Mouse (Mus musculus) heart, embryonic 11.5 days (tissue): ENCODE measurements around the gene 4930522H14Rik. TPM values are rescaled to one million over a fixed set of nuclear protein-coding genes. Genes with fewer than 3 reads are reported as not detected.

Experiments used
- ATAC-seq: fragments of 200-750 bp; cut with Nextera tagmentation; replicated peaks from 2 replicates; pipeline ENCODE4 v1.8.0; 2017; ENCODE audit warnings: moderate library complexity; ENCODE audit not compliant: insufficient number of reproducible peaks, low FRiP score, low TSS enrichment
- H3K27ac ChIP-seq: fragments of 300-500 bp; sonication (generic); 2 replicates; pipeline ENCODE4 v1.5.1; 2014; ENCODE audit warnings: mild to moderate bottlenecking, low read depth, low read length
- H3K27me3 ChIP-seq: fragments of 300-500 bp; sonication (generic); 2 replicates; pipeline ENCODE4 v1.6.1; 2014; ENCODE audit warnings: mild to moderate bottlenecking, low read length, mixed read lengths; ENCODE audit not compliant: control insufficient read depth, insufficient read depth
- H3K36me3 ChIP-seq: fragments of 300-500 bp; sonication (generic); 2 replicates; pipeline ENCODE4 v1.6.1; 2014; ENCODE audit warnings: mild to moderate bottlenecking, low read length, moderate library complexity, mixed read lengths; ENCODE audit not compliant: control insufficient read depth, insufficient read depth
- H3K4me1 ChIP-seq: fragments of 300-500 bp; sonication (generic); 2 replicates; pipeline ENCODE4 v1.6.1; 2014; ENCODE audit warnings: low read length; ENCODE audit not compliant: control insufficient read depth, insufficient read depth
- H3K4me2 ChIP-seq: fragments of 300-500 bp; sonication (generic); 2 replicates; pipeline ENCODE4 v1.6.1; 2014; ENCODE audit warnings: mild to moderate bottlenecking, moderate library complexity
- H3K4me3 ChIP-seq: fragments of 300-500 bp; sonication (generic); 2 replicates; pipeline ENCODE4 v1.5.1; 2014; ENCODE audit warnings: low read depth, low read length
- H3K9ac ChIP-seq: fragments of 300-500 bp; sonication (generic); 2 replicates; pipeline ENCODE4 v1.6.1; 2014; ENCODE audit warnings: mild to moderate bottlenecking, low read depth, low read length, moderate library complexity
- H3K9me3 ChIP-seq: fragments of 300-500 bp; sonication (generic); replicated peaks from 2 replicates; pipeline ENCODE4 v1.6.1; 2016; ENCODE audit warnings: low read length; ENCODE audit not compliant: control insufficient read depth
- WGBS: fragments of 180-500 bp; shearing (Covaris S2); extraction: QIAGEN DNeasy Blood & Tissue Kit; methylation state at CpG from one replicate; pipeline ENCODE4 v1.1.7; 2014; ENCODE audit not compliant: insufficient replicate concordance; 5-methylcytosine and 5-hydroxymethylcytosine counted together
- polyA plus RNA-seq: library from polyadenylated mRNA; unstranded; fragments of >200 nt; fragmentation: Nextera tagmentation; extraction: Ambion mirVana; gene quantifications from 2 replicates; pipeline ENCODE4 v1.2.1, GENCODE M21; 2014

4930522H14Rik gene
- not detected in 2 replicates for polyA plus RNA-seq

DNA sequence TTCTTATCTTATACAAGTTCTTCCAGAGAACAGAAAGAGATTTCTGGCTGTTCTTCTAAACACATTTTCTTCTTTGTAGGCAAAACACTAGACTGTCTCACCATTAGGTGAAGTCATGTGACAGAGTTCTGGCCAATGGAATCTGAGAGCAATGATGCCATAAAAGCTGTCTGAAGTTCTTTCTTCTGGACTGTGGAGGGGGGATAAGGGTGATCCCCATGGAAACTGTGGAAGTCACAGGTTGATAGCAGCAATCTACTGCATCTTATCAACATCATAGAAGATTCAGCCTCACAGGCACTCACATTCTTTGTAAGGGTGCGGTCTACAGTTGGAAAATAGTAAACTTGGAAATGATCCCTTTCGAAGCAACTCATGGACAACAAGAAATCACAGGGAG lies at the start of gene 4930522H14Rik:
TSS of gene 4930522H14Rik (minus strand) at position 187 of the 400 bp plus-strand sequence.
- Histone ChIP-seq H3K27me3 (no peaks in the 10 kb centered on the region), H3K4me1 (no peaks in the 10 kb centered on the region), H3K27ac (no peak within 1 kb of the TSS), H3K9me3 (no peaks in the 10 kb centered on the region), H3K9ac (no peak within 1 kb of the TSS), H3K36me3 (no peaks in the 10 kb centered on the region), H3K4me3 (no peak within 1 kb of the TSS), H3K4me2 (no peak within 1 kb of the TSS)
- 84% methylated on average over 2 of the region's 2 CpGs for WGBS
- ATAC-seq: no peak

DNA sequence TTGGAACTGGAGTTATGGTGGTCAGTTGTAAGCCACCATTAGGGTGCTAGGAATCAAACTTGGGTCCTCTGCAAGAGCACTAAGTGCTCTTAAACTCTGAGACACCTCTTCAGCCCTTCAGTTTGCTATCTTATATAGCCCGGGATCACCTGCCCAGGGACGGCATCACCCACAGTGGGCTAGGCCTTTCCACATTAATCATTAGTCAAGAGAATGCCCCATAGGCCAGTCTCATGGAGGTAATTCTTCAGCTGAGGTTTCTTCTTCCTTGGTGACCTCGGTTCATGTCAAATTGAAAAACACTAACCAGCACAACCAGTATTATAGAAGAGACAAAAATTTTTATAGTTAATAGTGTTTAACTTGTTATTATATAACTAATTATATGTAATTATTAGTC lies 47.3 kb upstream of the 4930522H14Rik start:
- Histone ChIP-seq H3K4me1 (no peaks in the 10 kb centered on the region), H3K27ac (no peak overlapping the region), H3K9ac (no peak overlapping the region), H3K27me3 (no peaks in the 10 kb centered on the region), H3K9me3 (no peaks in the 10 kb centered on the region), H3K4me3 (no peak overlapping the region), H3K36me3 (no peaks in the 10 kb centered on the region), H3K4me2 (no peak overlapping the region)
- WGBS: 79% methylated on average over 3 of the region's 3 CpGs
- ATAC-seq: no peak

DNA sequence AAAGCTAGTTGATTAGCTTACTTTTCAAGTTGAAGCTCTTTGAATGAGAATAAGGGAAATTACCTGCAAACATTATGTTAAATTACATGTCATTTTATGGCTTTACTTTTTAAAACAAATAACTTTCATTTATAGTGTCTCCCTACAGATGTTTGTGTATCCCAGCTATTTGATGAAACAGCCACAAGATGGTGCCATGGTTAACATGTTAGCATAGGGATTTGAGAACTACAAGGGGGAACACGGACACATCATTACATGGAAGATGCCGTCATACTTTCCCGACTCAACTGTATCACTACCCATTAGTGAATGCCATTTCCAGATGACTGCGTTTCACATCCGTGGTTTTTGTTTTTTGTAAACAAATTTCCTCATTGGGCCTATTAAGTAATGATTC lies 45.8 kb upstream of the 4930522H14Rik start:
- Histone ChIP-seq H3K27ac (no peak overlapping the region), H3K4me2 (no peak overlapping the region), H3K4me1 (no peaks in the 10 kb centered on the region), H3K4me3 (no peak overlapping the region), H3K27me3 (no peaks in the 10 kb centered on the region), H3K9ac (no peak overlapping the region), H3K36me3 (no peaks in the 10 kb centered on the region), H3K9me3 (no peaks in the 10 kb centered on the region)
- ATAC-seq: no peak
- WGBS: 68% methylated on average over 5 of the region's 5 CpGs

DNA sequence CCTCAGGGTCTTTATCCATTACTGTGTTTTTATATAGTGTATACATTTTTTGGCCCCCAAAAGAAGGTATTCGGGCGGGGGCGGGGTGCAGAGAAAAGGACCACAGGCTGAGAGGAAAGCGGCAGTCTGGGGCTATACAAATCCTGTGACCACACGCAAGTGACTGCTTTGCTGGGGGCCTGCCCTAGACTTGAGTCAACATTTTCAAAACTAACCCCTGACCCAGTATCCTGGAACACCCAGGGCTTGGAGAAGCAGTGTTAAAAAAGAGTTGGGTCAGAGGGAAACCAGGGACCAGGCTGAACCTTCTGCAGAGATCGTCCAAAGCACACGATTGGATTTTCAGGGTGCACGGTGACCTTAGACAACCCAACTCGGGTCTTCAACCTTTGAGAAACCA lies 43.7 kb upstream of the 4930522H14Rik start:
- Histone ChIP-seq H3K4me2 (no peak overlapping the region), H3K9ac (no peak overlapping the region), H3K9me3 (no peaks in the 10 kb centered on the region), H3K27ac (no peak overlapping the region), H3K4me3 (no peak overlapping the region), H3K36me3 (no peaks in the 10 kb centered on the region), H3K27me3 (no peaks in the 10 kb centered on the region), H3K4me1 (no peaks in the 10 kb centered on the region)
- 73% methylated on average over 9 of the region's 9 CpGs for WGBS
- ATAC-seq: no peak

DNA sequence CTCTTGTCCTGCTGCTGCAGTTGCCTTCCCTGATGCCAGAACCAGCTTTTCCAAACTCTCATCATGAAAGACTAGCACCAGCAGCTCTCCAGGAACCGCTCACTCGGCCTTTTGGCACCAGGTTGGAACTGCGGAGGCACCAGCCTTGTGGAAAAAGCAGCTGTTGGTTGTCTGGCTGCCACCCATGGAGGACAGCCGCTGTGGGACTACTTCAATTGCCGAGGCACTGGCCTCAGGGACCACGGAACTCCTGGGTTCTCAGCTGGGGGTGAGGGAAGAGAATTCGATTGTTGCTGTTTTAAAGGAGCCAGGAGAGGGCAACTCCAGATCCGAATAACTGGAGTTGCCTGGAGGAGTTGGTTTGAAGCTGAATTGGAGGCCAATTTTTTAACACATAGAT lies 43.2 kb upstream of the 4930522H14Rik start:
- no peaks in the 10 kb centered on the region for H3K9me3 ChIP-seq
- no peak overlapping the region for H3K9ac ChIP-seq
- no peak for ATAC-seq
- no peak overlapping the region for H3K4me3 ChIP-seq
- no peaks in the 10 kb centered on the region for H3K4me1 ChIP-seq
- H3K27ac ChIP-seq: no peak overlapping the region
- H3K27me3 ChIP-seq: no peaks in the 10 kb centered on the region
- H3K4me2 ChIP-seq: no peak overlapping the region
- WGBS: 25% methylated on average over 8 of the region's 8 CpGs
- H3K36me3 ChIP-seq: no peaks in the 10 kb centered on the region

DNA sequence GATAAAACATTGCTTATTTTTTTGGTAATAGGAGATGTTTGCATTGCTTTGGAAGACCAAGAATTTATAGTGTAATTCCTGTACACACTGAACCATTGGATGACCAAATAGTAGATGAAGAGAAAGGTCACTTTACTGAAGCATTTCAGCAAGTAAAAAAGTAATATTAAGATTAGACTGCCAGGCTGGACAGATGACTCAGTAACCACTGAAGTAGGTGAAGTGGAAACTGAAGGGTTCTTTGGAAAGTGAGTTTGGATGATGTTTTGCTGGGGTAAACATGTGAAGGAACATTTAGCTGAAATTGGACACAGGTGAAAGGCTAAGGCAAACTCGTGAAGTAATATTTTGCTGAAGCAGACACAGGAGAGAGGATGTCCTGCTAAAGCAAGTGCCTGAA lies 41.5 kb upstream of the 4930522H14Rik start:
- 61% methylated on average over 1 of the region's 1 CpGs for WGBS
- no peak overlapping the region for H3K4me3 ChIP-seq
- H3K27me3 ChIP-seq: no peaks in the 10 kb centered on the region
- H3K4me1 ChIP-seq: no peaks in the 10 kb centered on the region
- H3K4me2 ChIP-seq: no peak overlapping the region
- H3K27ac ChIP-seq: no peak overlapping the region
- H3K36me3 ChIP-seq: no peaks in the 10 kb centered on the region
- H3K9ac ChIP-seq: no peak overlapping the region
- no peak for ATAC-seq
- H3K9me3 ChIP-seq: no peaks in the 10 kb centered on the region

DNA sequence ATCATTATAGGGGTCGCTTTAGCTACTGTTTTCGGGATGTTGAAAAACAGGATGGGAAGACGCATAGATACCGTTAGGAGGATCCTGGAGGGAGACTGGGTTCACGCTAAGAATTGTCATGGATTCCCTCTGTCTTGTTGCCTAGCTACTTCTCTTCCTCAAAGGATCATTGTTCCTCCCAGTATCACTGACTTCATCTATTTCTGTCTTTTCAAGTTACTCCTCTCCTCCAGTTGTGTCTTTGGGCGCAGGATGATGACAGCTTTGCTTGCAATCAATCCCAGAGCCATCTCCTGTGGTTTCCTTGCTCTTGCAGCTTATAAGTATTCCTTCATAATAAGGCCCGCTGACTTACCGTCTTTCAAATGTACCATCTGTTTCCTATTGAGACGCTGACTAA lies 38.3 kb upstream of the 4930522H14Rik start:
- Histone ChIP-seq H3K4me2 (no peak overlapping the region), H3K36me3 (no peaks in the 10 kb centered on the region), H3K27me3 (no peaks in the 10 kb centered on the region), H3K9ac (no peak overlapping the region), H3K4me3 (no peak overlapping the region), H3K4me1 (no peaks in the 10 kb centered on the region), H3K9me3 (no peaks in the 10 kb centered on the region), H3K27ac (no peak overlapping the region)
- no peak for ATAC-seq
- WGBS: 85% methylated on average over 9 of the region's 9 CpGs

DNA sequence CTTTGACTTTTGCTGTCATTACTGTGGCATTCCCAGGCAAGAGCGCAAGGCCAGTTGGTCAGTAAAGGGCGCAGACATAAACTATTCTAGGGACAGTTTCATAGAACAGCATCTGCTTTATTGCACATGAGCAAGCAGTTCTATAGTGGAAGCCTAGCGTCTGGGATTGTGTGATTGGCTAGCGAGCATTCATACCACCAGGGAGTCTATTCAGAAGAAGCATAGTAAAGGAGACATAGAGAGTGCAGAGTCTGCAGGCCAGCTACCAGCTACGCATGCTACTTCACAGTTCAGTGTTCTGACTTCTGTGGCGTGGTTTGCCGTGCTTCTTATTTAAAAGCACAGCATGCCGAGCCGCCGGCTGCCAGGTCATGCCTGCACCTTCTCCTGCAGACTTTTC lies 37.9 kb upstream of the 4930522H14Rik start:
- Histone ChIP-seq H3K9me3 (no peaks in the 10 kb centered on the region), H3K4me1 (no peaks in the 10 kb centered on the region), H3K27ac (no peak overlapping the region), H3K36me3 (no peaks in the 10 kb centered on the region), H3K4me3 (no peak overlapping the region), H3K27me3 (no peaks in the 10 kb centered on the region), H3K4me2 (no peak overlapping the region), H3K9ac (no peak overlapping the region)
- 87% methylated on average over 10 of the region's 10 CpGs for WGBS
- ATAC-seq: no peak

DNA sequence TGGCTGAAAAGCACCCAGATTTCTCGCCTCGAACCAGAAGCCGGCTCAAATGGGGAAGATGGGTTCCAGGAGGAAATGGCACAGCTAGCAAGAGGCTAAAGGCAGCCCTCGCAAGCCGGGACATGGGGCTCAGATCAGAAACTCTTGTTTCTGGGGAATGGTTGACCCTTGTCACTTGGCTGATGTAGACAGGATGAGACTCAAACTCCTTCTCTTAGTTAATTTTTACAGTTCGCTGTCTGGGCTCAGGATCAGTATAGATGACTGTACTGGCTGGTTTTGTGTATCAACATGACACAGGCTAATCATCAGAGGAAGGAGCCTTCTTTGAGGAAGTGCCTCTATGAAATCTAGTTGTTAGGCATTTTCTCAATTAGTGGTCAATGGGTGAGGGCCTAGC lies 33.6 kb upstream of the 4930522H14Rik start:
- H3K9ac ChIP-seq: no peak overlapping the region
- H3K9me3 ChIP-seq: no peaks in the 10 kb centered on the region
- WGBS: 84% methylated on average over 6 of the region's 6 CpGs
- no peak overlapping the region for H3K27ac ChIP-seq
- no peaks in the 10 kb centered on the region for H3K36me3 ChIP-seq
- no peaks in the 10 kb centered on the region for H3K4me1 ChIP-seq
- H3K27me3 ChIP-seq: no peaks in the 10 kb centered on the region
- H3K4me3 ChIP-seq: no peak overlapping the region
- no peak overlapping the region for H3K4me2 ChIP-seq
- ATAC-seq: no peak
